Comparison of ENCODE assay signal across 7 mouse cellular contexts in genomic region chr5:37823721-37824460, GRCm38 (mm10). TPM values are rescaled to one million over a fixed set of nuclear protein-coding genes. Genes with fewer than 3 reads are reported as not detected.
DNase-seq lines count a peak whose midpoint lies in the region; ATAC-seq and TF ChIP-seq lines count a peak whose summit lies in the region.

No protein-coding gene starts in this region.

- no peaks in the 10 kb centered on the region for H3K9me3 ChIP-seq in forebrain, postnatal 0 days (ENCODE audit: low read length)
- no peaks in the 10 kb centered on the region for H3K9me3 ChIP-seq in limb, embryonic 10.5 days (replicated peaks)
- H3K9me3 ChIP-seq in neural tube, embryonic 12.5 days: no peaks in the 10 kb centered on the region

- no peaks in the 10 kb centered on the region for H3K36me3 ChIP-seq in spleen, adult 2 months (ENCODE audit: control insufficient read depth, insufficient read depth, low read length)
- H3K36me3 ChIP-seq in forebrain, postnatal 0 days (ENCODE audit: insufficient read depth): no peaks in the 10 kb centered on the region
- peaks cover 23% of the 10 kb centered on the region for H3K36me3 ChIP-seq in limb, embryonic 10.5 days
- no peaks in the 10 kb centered on the region for H3K36me3 ChIP-seq in neural tube, embryonic 12.5 days

- TF ChIP-seq CTCF in spleen, adult 2 months (IDR thresholded peaks at IDR 0.05; ENCODE audit: extremely low read depth, insufficient read depth, insufficient read length, insufficient replicate concordance): no peak
- no peak for TF ChIP-seq CTCF in forebrain, postnatal 0 days (IDR thresholded peaks at IDR 0.05; ENCODE audit: low read depth)

- H3K4me2 ChIP-seq in forebrain, postnatal 0 days (ENCODE audit: low read depth): peak overlapping the region; percentile 52
- H3K4me2 ChIP-seq in neural tube, embryonic 12.5 days (replicated peaks): peak overlapping the region; percentile 89

- peak; percentile 19 for ATAC-seq in forebrain, postnatal 0 days
- peak; percentile 42 for ATAC-seq in neural tube, embryonic 12.5 days (ENCODE audit: low FRiP score, low read depth)

- peak overlapping the region; percentile 48 for H3K4me3 ChIP-seq in spleen, adult 2 months (ENCODE audit: extremely low read depth, insufficient read depth, insufficient read length)
- H3K4me3 ChIP-seq in forebrain, postnatal 0 days (ENCODE audit: low read depth, low read length): peak overlapping the region; percentile 29
- H3K4me3 ChIP-seq in limb, embryonic 10.5 days: peak overlapping the region; percentile 86
- peak overlapping the region; percentile 47 for H3K4me3 ChIP-seq in neural tube, embryonic 12.5 days

- H3K27ac ChIP-seq in spleen, adult 2 months (ENCODE audit: insufficient read depth, low read length): peak overlapping the region; percentile 46; the same call in 1 of the 2 replicates
- H3K27ac ChIP-seq in forebrain, postnatal 0 days (ENCODE audit: low read depth, low read length): no peak overlapping the region
- H3K27ac ChIP-seq in limb, embryonic 10.5 days: peak overlapping the region; percentile 93
- no peak overlapping the region for H3K27ac ChIP-seq in neural tube, embryonic 12.5 days

- no peak for DNase-seq in spleen, adult 2 months (ENCODE audit: low read depth in 1 of 2, low spot score in 2 of 2)
- no peak for DNase-seq in spleen, postnatal 10 days (ENCODE audit: low spot score in 2 of 2)
- no peak for DNase-seq in forebrain, postnatal 0 days
- DNase-seq in limb, embryonic 10.5 days (ENCODE audit: low spot score): peak; percentile 70
- no peak for DNase-seq in thymus, postnatal 10 days (ENCODE audit: low spot score in 2 of 2)
- no peak for DNase-seq in spleen, adult 18-20 months

- H3K27me3 ChIP-seq in spleen, adult 2 months (ENCODE audit: control insufficient read depth, insufficient read depth, low read length): peaks cover 27% of the 10 kb centered on the region
- H3K27me3 ChIP-seq in forebrain, postnatal 0 days (ENCODE audit: insufficient read depth, low read length): peaks cover 66% of the 10 kb centered on the region
- H3K27me3 ChIP-seq in limb, embryonic 10.5 days (ENCODE audit: low read depth, poor library complexity, severe bottlenecking): peaks cover 88% of the 10 kb centered on the region
- peaks cover 84% of the 10 kb centered on the region for H3K27me3 ChIP-seq in neural tube, embryonic 12.5 days (replicated peaks)

- TF ChIP-seq POLR2A in spleen, adult 2 months (IDR thresholded peaks at IDR 0.05; ENCODE audit: low read depth, low read length): no peak

- 2% methylated on average over 58 of the region's 58 CpGs for WGBS in spleen, adult 2 months
- WGBS in forebrain, postnatal 0 days: 1% methylated on average over 56 of the region's 58 CpGs
- WGBS in limb, embryonic 10.5 days: under 1% methylated on average over 58 of the region's 58 CpGs
- under 1% methylated on average over 58 of the region's 58 CpGs for WGBS in neural tube, embryonic 12.5 days

- no peak overlapping the region for H3K9ac ChIP-seq in forebrain, postnatal 0 days
- peak overlapping the region; percentile 63 for H3K9ac ChIP-seq in neural tube, embryonic 12.5 days

- H3K4me1 ChIP-seq in spleen, adult 2 months (ENCODE audit: control insufficient read depth, insufficient read depth, insufficient read length): peaks cover 2% of the 10 kb centered on the region; the same call in 1 of the 2 replicates
- no peaks in the 10 kb centered on the region for H3K4me1 ChIP-seq in forebrain, postnatal 0 days (ENCODE audit: insufficient read depth)
- peaks cover 98% of the 10 kb centered on the region for H3K4me1 ChIP-seq in limb, embryonic 10.5 days
- peaks cover 60% of the 10 kb centered on the region for H3K4me1 ChIP-seq in neural tube, embryonic 12.5 days

RNA-seq across cellular contexts. Expression of gene Msx1, which starts 0.5 kb away (rescaled TPM):
- 4.7 and 6.2 TPM in 2 replicates for polyA plus RNA-seq in spleen, adult 2 months (2012; rRNA removed)
- 7.0 and 7.4 TPM in 2 replicates for total RNA-seq in forebrain, postnatal 0 days (2014; rRNA removed)
- polyA plus RNA-seq in forebrain, postnatal 0 days (2015; fragmentation: Nextera tagmentation; extraction: Ambion mirVana): 16.5 and 17.2 TPM in 2 replicates
- polyA plus RNA-seq in limb, embryonic 10.5 days (2016; fragmentation: Nextera tagmentation; extraction: Ambion mirVana): 360 and 372 TPM in 2 replicates
- polyA plus RNA-seq in neural tube, embryonic 12.5 days (2016; fragmentation: Nextera tagmentation; extraction: Ambion mirVana): 38.8 and 50.5 TPM in 2 replicates

Comparison
In these comparisons a context has a peak if more than half of its experiments do, and no peak if none do; other contexts are left out.
1. H3K27ac ChIP-seq: peak in spleen, adult 2 months (single experiment) and limb, embryonic 10.5 days (single experiment); none in forebrain, postnatal 0 days (single experiment) and neural tube, embryonic 12.5 days (single experiment).
2. H3K4me3 ChIP-seq: peak in every context shown above with its lines; median percentile 86 in limb, embryonic 10.5 days; 48 in spleen, adult 2 months; 47 in neural tube, embryonic 12.5 days; 29 in forebrain, postnatal 0 days.